Mouse (Mus musculus): ENCODE data around the gene 1700001L19Rik. TPM values are rescaled to one million over a fixed set of nuclear protein-coding genes. Genes with fewer than 3 reads are reported as not detected.
A peak's percentile ranks its signal among the peaks of the same experiment; 100 is the strongest.

1700001L19Rik gene
- polyA plus RNA-seq, 1 experiment: 0.06 TPM

DNA sequence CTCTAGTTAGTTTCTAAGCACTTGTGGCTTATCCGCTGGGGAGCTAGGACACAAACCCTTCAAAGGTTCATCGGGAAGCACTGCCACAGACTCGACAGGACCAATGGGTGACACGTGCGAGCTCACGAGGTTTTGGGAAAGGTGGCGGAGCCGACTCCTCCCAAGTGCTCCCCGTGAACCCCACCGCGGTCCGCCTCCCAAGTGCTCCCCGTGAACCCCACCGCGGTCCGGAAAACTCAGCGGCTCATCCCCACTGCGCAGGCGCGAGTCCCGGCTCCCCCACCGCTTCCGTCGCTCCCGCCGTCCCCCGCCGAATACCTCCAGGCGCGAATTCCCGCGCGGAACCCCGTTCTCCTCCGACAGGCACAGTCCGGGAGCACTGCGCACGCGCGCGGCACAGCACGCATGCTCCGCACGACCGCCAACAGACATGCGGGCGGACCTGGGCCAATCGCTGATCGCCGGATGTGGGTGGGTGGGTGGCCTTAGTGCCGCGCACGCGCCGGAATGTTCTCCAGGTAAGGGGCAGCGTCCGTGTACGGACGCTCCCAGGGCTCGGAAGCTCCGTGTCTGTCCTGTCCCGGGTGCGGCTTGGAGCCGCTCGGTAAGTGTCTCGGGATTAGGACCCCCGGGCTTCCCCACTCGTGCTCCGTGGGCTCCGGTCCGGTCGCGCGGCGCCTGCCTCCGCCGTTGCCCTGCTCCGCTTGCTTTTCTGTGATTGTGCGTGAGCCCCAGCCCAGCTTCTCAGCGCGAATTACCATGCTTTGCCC lies 15.3 kb upstream of the 1700001L19Rik start, which contains the start of the genes Mtrr and Fastkd3:
Gene Mtrr, minus strand, starts transcription at position 403 of the 770 bp plus-strand sequence.
Gene Fastkd3, plus strand, starts transcription at position 488 of the 770 bp plus-strand sequence.
- Histone ChIP-seq H3K36me3 (ENCODE audit: control insufficient read depth, insufficient read depth) (peaks cover 18% of the 10 kb centered on the region), H3K79me2 (ENCODE audit: control insufficient read depth, insufficient read depth) (peaks cover 26% of the 10 kb centered on the region), H3ac (ENCODE audit: control insufficient read depth, insufficient read length) (peak within 1 kb of the TSS; percentile 36), H3K4me3 (peak within 1 kb of the TSS; percentile 66), H3K4me2 (ENCODE audit: low read depth) (peak within 1 kb of the TSS; percentile 79), H3K27me3 (ENCODE audit: control insufficient read depth, insufficient read depth, insufficient read length) (no peaks in the 10 kb centered on the region)
- no peak for TF ChIP-seq SRF (IDR thresholded peaks at IDR 0.05; ENCODE audit: control insufficient read depth, insufficient read length, low read depth)
- peak; percentile 63 for TF ChIP-seq POLR2AphosphoS2 (IDR thresholded peaks at IDR 0.05; ENCODE audit: insufficient read length, low read depth)
- peak; percentile 81 for TF ChIP-seq POLR2A (IDR thresholded peaks at IDR 0.05; ENCODE audit: insufficient read length, low read depth)

DNA sequence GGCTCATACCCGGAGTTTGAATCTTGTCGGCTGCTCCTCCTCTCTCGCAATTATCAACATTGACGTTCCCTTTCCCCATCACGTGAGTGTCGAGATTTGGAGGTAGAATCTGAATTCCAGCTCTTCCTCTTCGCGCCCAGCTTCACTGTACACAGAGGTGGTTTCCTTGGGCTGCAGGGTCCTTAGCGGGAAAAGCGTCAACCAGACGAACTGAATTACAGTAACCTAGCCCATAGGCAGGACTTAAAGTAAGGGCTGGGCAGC lies 14.8 kb upstream of the 1700001L19Rik start:
- H3K27me3 ChIP-seq (ENCODE audit: control insufficient read depth, insufficient read depth, insufficient read length): no peaks in the 10 kb centered on the region
- peaks cover 26% of the 10 kb centered on the region for H3K79me2 ChIP-seq (ENCODE audit: control insufficient read depth, insufficient read depth)
- peaks cover 13% of the 10 kb centered on the region for H3K36me3 ChIP-seq (ENCODE audit: control insufficient read depth, insufficient read depth)
- peak overlapping the region; percentile 79 for H3K4me2 ChIP-seq (ENCODE audit: low read depth)
- H3K4me3 ChIP-seq: peak overlapping the region; percentile 66
- H3ac ChIP-seq (ENCODE audit: control insufficient read depth, insufficient read length): peak overlapping the region; percentile 36
- TF ChIP-seq TCF3 (IDR thresholded peaks at IDR 0.05; ENCODE audit: insufficient read length, low read depth): no peak
- TF ChIP-seq SRF (IDR thresholded peaks at IDR 0.05; ENCODE audit: control insufficient read depth, insufficient read length, low read depth): no peak
- TF ChIP-seq MAX (IDR thresholded peaks at IDR 0.05; ENCODE audit: low read depth): no peak
- no peak for TF ChIP-seq MYOD1 (IDR thresholded peaks at IDR 0.05; ENCODE audit: control insufficient read depth in 1 of 3, insufficient read length in 2 of 3, low read depth in 2 of 3)
- TF ChIP-seq MYOG (IDR thresholded peaks at IDR 0.05; ENCODE audit: control insufficient read depth in 1 of 3, insufficient read depth in 1 of 3, insufficient read length in 2 of 3, low read depth in 2 of 3): no peak
- no peak for TF ChIP-seq TCF12 (IDR thresholded peaks at IDR 0.05; ENCODE audit: insufficient read depth, poor library complexity, severe bottlenecking)
- no peak for TF ChIP-seq REST (IDR thresholded peaks at IDR 0.05; ENCODE audit: insufficient read depth, insufficient read length)
- TF ChIP-seq USF1 (IDR thresholded peaks at IDR 0.05; ENCODE audit: low read depth): no peak
- TF ChIP-seq POLR2A (IDR thresholded peaks at IDR 0.05; ENCODE audit: insufficient read length, low read depth): no peak
- TF ChIP-seq E2F4 (IDR thresholded peaks at IDR 0.05; ENCODE audit: insufficient read depth): no peak
- TF ChIP-seq POLR2AphosphoS2 (IDR thresholded peaks at IDR 0.05; ENCODE audit: insufficient read length, low read depth): no peak
- TF ChIP-seq CEBPB (IDR thresholded peaks at IDR 0.05; ENCODE audit: insufficient read depth, poor library complexity, severe bottlenecking): no peak

DNA sequence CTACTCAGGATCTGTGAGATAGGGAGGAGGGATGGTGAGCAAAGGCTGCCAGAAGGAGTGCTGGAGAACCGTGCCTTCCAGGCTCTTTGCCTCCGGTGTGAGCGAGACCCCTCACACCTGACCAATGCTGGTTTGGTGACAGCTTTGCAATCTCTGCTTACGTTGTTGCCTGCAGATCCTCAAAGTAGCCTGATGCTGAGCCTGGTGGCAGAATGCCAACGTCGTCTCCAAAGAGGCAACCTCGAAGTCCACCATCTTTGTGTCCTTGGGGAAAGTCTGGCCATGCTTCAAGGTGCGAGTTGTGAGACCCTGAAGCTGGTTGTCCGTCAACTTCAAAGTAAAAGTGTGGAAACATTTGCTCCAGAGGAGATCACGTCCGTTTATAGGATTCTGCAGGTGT lies 13.3 kb upstream of the 1700001L19Rik start:
- TF ChIP-seq POLR2A (IDR thresholded peaks at IDR 0.05; ENCODE audit: insufficient read length, low read depth): no peak
- no peak for TF ChIP-seq USF1 (IDR thresholded peaks at IDR 0.05; ENCODE audit: low read depth)
- no peak for TF ChIP-seq CEBPB (IDR thresholded peaks at IDR 0.05; ENCODE audit: insufficient read depth, poor library complexity, severe bottlenecking)
- no peak for TF ChIP-seq POLR2AphosphoS2 (IDR thresholded peaks at IDR 0.05; ENCODE audit: insufficient read length, low read depth)
- TF ChIP-seq MYOD1 (IDR thresholded peaks at IDR 0.05; ENCODE audit: control insufficient read depth in 1 of 3, insufficient read length in 2 of 3, low read depth in 2 of 3): no peak
- no peak for TF ChIP-seq SRF (IDR thresholded peaks at IDR 0.05; ENCODE audit: control insufficient read depth, insufficient read length, low read depth)
- no peak for TF ChIP-seq REST (IDR thresholded peaks at IDR 0.05; ENCODE audit: insufficient read depth, insufficient read length)
- Histone ChIP-seq H3K79me2 (ENCODE audit: control insufficient read depth, insufficient read depth) (peaks cover 26% of the 10 kb centered on the region), H3K4me3 (no peak overlapping the region), H3K36me3 (ENCODE audit: control insufficient read depth, insufficient read depth) (peaks cover 24% of the 10 kb centered on the region), H3K4me2 (ENCODE audit: low read depth) (no peak overlapping the region), H3ac (ENCODE audit: control insufficient read depth, insufficient read length) (no peak overlapping the region), H3K27me3 (ENCODE audit: control insufficient read depth, insufficient read depth, insufficient read length) (no peaks in the 10 kb centered on the region)

DNA sequence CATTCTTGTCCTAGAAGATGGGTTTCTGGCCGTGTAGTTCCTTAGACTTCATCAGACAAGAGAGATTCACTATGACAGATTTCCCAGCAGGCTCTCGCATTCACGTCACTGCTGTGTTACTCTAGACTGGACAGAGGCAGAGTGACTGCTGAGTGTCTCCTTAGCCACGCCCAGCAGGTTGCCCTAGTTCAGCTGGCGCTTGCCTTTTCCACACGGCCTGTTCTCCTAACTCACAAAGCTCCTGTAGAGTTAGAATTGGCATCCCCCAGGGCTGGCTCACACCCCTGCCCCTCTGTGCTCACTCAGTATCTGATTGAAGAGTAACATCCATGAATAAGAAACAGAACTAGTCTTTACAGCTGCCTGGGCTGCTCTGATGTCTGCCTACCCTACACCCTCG lies 11.8 kb upstream of the 1700001L19Rik start:
- no peak overlapping the region for H3ac ChIP-seq (ENCODE audit: control insufficient read depth, insufficient read length)
- H3K27me3 ChIP-seq (ENCODE audit: control insufficient read depth, insufficient read depth, insufficient read length): no peaks in the 10 kb centered on the region
- no peak overlapping the region for H3K4me3 ChIP-seq
- peaks cover 24% of the 10 kb centered on the region for H3K79me2 ChIP-seq (ENCODE audit: control insufficient read depth, insufficient read depth)
- TF ChIP-seq SRF (IDR thresholded peaks at IDR 0.05; ENCODE audit: control insufficient read depth, insufficient read length, low read depth): no peak
- TF ChIP-seq E2F4 (IDR thresholded peaks at IDR 0.05; ENCODE audit: insufficient read depth): no peak
- TF ChIP-seq POLR2AphosphoS2 (IDR thresholded peaks at IDR 0.05; ENCODE audit: insufficient read length, low read depth): no peak
- TF ChIP-seq POLR2A (IDR thresholded peaks at IDR 0.05; ENCODE audit: insufficient read length, low read depth): no peak
- TF ChIP-seq TCF3 (IDR thresholded peaks at IDR 0.05; ENCODE audit: insufficient read length, low read depth): no peak
- no peak for TF ChIP-seq MAX (IDR thresholded peaks at IDR 0.05; ENCODE audit: low read depth)
- no peak for TF ChIP-seq MYOD1 (IDR thresholded peaks at IDR 0.05; ENCODE audit: control insufficient read depth in 1 of 3, insufficient read length in 2 of 3, low read depth in 2 of 3)
- TF ChIP-seq MYOG (IDR thresholded peaks at IDR 0.05; ENCODE audit: control insufficient read depth in 1 of 3, insufficient read depth in 1 of 3, insufficient read length in 2 of 3, low read depth in 2 of 3): no peak
- no peak for TF ChIP-seq REST (IDR thresholded peaks at IDR 0.05; ENCODE audit: insufficient read depth, insufficient read length)
- TF ChIP-seq TCF12 (IDR thresholded peaks at IDR 0.05; ENCODE audit: insufficient read depth, poor library complexity, severe bottlenecking): no peak
- no peak for TF ChIP-seq CEBPB (IDR thresholded peaks at IDR 0.05; ENCODE audit: insufficient read depth, poor library complexity, severe bottlenecking)
- TF ChIP-seq USF1 (IDR thresholded peaks at IDR 0.05; ENCODE audit: low read depth): no peak
- no peak overlapping the region for H3K4me2 ChIP-seq (ENCODE audit: low read depth)
- peaks cover 37% of the 10 kb centered on the region for H3K36me3 ChIP-seq (ENCODE audit: control insufficient read depth, insufficient read depth)

DNA sequence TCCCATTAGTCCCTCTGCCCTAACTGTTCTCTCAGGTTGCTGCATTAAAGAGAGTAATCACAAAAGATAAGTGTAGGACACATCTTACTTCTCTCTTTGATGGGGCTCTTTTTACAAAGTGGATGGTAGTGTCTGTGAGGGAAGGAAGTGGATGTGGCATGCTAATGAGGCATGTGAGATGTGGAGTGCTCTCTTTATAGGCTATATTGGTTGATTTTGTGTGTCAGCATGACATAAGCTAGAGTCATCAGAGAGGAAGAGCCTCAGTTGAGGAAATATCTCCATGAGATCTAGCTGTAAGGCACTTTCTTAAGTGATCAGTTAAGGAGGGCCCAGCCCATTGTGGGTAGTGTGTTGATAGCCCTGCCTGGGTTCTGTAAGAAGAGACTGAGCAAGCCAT lies 8.9 kb upstream of the 1700001L19Rik start:
- no peak overlapping the region for H3K4me3 ChIP-seq
- TF ChIP-seq POLR2AphosphoS2 (IDR thresholded peaks at IDR 0.05; ENCODE audit: insufficient read length, low read depth) (no peak), TCF12 (IDR thresholded peaks at IDR 0.05; ENCODE audit: insufficient read depth, poor library complexity, severe bottlenecking) (no peak), SRF (IDR thresholded peaks at IDR 0.05; ENCODE audit: control insufficient read depth, insufficient read length, low read depth) (no peak), MYOG (IDR thresholded peaks at IDR 0.05; ENCODE audit: control insufficient read depth in 1 of 3, insufficient read depth in 1 of 3, insufficient read length in 2 of 3, low read depth in 2 of 3) (no peak), POLR2A (IDR thresholded peaks at IDR 0.05; ENCODE audit: insufficient read length, low read depth) (no peak), USF1 (IDR thresholded peaks at IDR 0.05; ENCODE audit: low read depth) (no peak), CEBPB (IDR thresholded peaks at IDR 0.05; ENCODE audit: insufficient read depth, poor library complexity, severe bottlenecking) (no peak), MAX (IDR thresholded peaks at IDR 0.05; ENCODE audit: low read depth) (no peak), TCF3 (IDR thresholded peaks at IDR 0.05; ENCODE audit: insufficient read length, low read depth) (no peak), E2F4 (IDR thresholded peaks at IDR 0.05; ENCODE audit: insufficient read depth) (no peak), MYOD1 (IDR thresholded peaks at IDR 0.05; ENCODE audit: control insufficient read depth in 1 of 3, insufficient read length in 2 of 3, low read depth in 2 of 3) (no peak), REST (IDR thresholded peaks at IDR 0.05; ENCODE audit: insufficient read depth, insufficient read length) (no peak)
- H3K36me3 ChIP-seq (ENCODE audit: control insufficient read depth, insufficient read depth): peaks cover 37% of the 10 kb centered on the region
- no peaks in the 10 kb centered on the region for H3K27me3 ChIP-seq (ENCODE audit: control insufficient read depth, insufficient read depth, insufficient read length)
- no peak overlapping the region for H3K4me2 ChIP-seq (ENCODE audit: low read depth)
- no peak overlapping the region for H3ac ChIP-seq (ENCODE audit: control insufficient read depth, insufficient read length)
- peaks cover 7% of the 10 kb centered on the region for H3K79me2 ChIP-seq (ENCODE audit: control insufficient read depth, insufficient read depth)
